Comparison of ENCODE assay signal across 24 mouse cellular contexts in the genomic region with DNA sequence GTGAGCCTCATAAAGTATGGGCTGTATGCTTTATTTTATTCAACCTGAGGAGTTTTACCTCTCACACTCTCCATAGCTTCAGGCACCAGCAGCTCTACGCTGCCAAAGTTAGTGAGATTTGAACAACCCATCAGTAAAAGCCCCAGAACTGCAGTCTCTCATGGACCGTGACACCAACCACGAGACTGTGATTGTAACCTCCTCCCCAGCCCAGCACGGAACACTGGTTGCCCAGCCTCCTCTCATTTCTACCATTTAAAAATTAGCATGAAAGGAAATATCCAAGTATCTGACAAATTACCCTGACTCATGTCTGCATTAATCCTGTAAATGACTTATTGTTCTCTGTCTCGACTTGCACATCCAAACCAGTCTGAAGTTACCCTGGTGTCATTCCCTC. TPM values are rescaled to one million over a fixed set of nuclear protein-coding genes. Genes with fewer than 3 reads are reported as not detected.
DNase-seq lines count a peak whose midpoint lies in the region; ATAC-seq lines count a peak whose summit lies in the region.
"Had no signal": no experiment of that assay in that cellular context is flagged by ENCODE, and none has a peak within 500 bp of the region (broad histone marks: within the 10 kb centered on the region; RNA-seq: fewer than 3 reads in every experiment).

No protein-coding gene starts in this region.

- H3K4me1 ChIP-seq in neural tube, embryonic 13.5 days (replicated peaks), result peaks cover 15% of the 10 kb centered on the region
- H3K4me1 ChIP-seq in midbrain, embryonic 13.5 days (replicated peaks), result peaks cover 20% of the 10 kb centered on the region
- H3K4me1 ChIP-seq: intestine, embryonic 15.5 days had no signal

- no peaks in the 10 kb centered on the region for H3K36me3 ChIP-seq in neural tube, embryonic 13.5 days
- no peaks in the 10 kb centered on the region for H3K36me3 ChIP-seq in midbrain, embryonic 13.5 days
- H3K36me3 ChIP-seq: G1E; intestine, embryonic 15.5 days; limb, embryonic 13.5 days had no signal

- H3K9me3 ChIP-seq in neural tube, embryonic 13.5 days, result no peaks in the 10 kb centered on the region
- no peaks in the 10 kb centered on the region for H3K9me3 ChIP-seq in midbrain, embryonic 13.5 days
- H3K9me3 ChIP-seq: G1E; intestine, embryonic 15.5 days; limb, embryonic 13.5 days had no signal

- no peak overlapping the region for H3K9ac ChIP-seq in neural tube, embryonic 13.5 days
- H3K9ac ChIP-seq in midbrain, embryonic 13.5 days (replicated peaks), result no peak overlapping the region
- H3K9ac ChIP-seq: intestine, embryonic 15.5 days; limb, embryonic 13.5 days; liver, postnatal 0 days had no signal

- H3K4me2 ChIP-seq in neural tube, embryonic 13.5 days, result no peak overlapping the region
- H3K4me2 ChIP-seq in midbrain, embryonic 13.5 days (replicated peaks), result no peak overlapping the region
- H3K4me2 ChIP-seq: heart, embryonic 11.5 days; intestine, embryonic 15.5 days; limb, embryonic 13.5 days had no signal

- 0 out of 2 replicates have a peak, but pooled peaks have one; percentile 15 for ATAC-seq in neural tube, embryonic 13.5 days (ENCODE audit: low read depth)
- 0 out of 2 replicates have a peak, but pooled peaks have one; percentile 40 for ATAC-seq in midbrain, embryonic 13.5 days
- ATAC-seq: forebrain, embryonic 14.5 days; intestine, embryonic 15.5 days; liver, postnatal 0 days had no signal

- DNase-seq in heart, adult 11 months, result peak; percentile 72
- DNase-seq in heart, postnatal 4 days, result no peak
- DNase-seq in neural tube, embryonic 10.5 days (ENCODE audit: extremely low spot score, low spot score), result no peak
- no peak for DNase-seq in left cerebral cortex, adult 9 months (ENCODE audit: low spot score in 2 of 2)
- DNase-seq in lung, postnatal 36 days, result no peak
- no peak for DNase-seq in cerebellum, postnatal 14 days
- DNase-seq: adrenal gland, postnatal 10 days; cerebellum, postnatal 25 days; gastrocnemius, adult 2 months; kidney, postnatal 36 days; layer of hippocampus, postnatal 36 days; liver, postnatal 0 days; thymus, postnatal 25 days had no signal

- H3K27me3 ChIP-seq in neural tube, embryonic 13.5 days, result no peaks in the 10 kb centered on the region
- peaks cover 21% of the 10 kb centered on the region for H3K27me3 ChIP-seq in midbrain, embryonic 13.5 days
- H3K27me3 ChIP-seq: intestine, embryonic 15.5 days; limb, embryonic 13.5 days had no signal

- WGBS in neural tube, embryonic 13.5 days, result 55% methylated on average over 5 of the region's 5 CpGs
- WGBS in midbrain, embryonic 13.5 days, result 37% methylated on average over 5 of the region's 5 CpGs

- no peak overlapping the region for H3K4me3 ChIP-seq in neural tube, embryonic 13.5 days
- H3K4me3 ChIP-seq in midbrain, embryonic 13.5 days (replicated peaks), result no peak overlapping the region
- H3K4me3 ChIP-seq: gastrocnemius, adult 2 months; intestine, embryonic 15.5 days; limb, embryonic 13.5 days had no signal

- H3K27ac ChIP-seq in neural tube, embryonic 13.5 days (replicated peaks), result no peak overlapping the region
- H3K27ac ChIP-seq in midbrain, embryonic 13.5 days, result peak overlapping the region; percentile 69
- H3K27ac ChIP-seq: gastrocnemius, adult 2 months; intestine, embryonic 15.5 days; limb, embryonic 13.5 days; macrophage; stomach, postnatal 0 days had no signal

RNA-seq across cellular contexts. Expression of a gene that starts 23.2 kb away (rescaled TPM):
- 10 to 100 TPM; 24.5 to 25.4 TPM for total RNA-seq in heart, postnatal 4 days (2021)
- polyA plus RNA-seq in neural tube, embryonic 13.5 days (2015; fragmentation: Nextera tagmentation; extraction: Ambion mirVana), result 5.5 and 7.7 TPM in 2 replicates
- polyA plus RNA-seq in midbrain, embryonic 13.5 days (2015; fragmentation: Nextera tagmentation; extraction: Ambion mirVana), result 7.8 and 8.3 TPM in 2 replicates
- polyA plus RNA-seq: G1E had no signal

RNA-seq across cellular contexts. Expression of a gene that starts 58.1 kb away (rescaled TPM):
- not detected for total RNA-seq in heart, postnatal 4 days (2021)
- polyA plus RNA-seq in neural tube, embryonic 13.5 days (2015; fragmentation: Nextera tagmentation; extraction: Ambion mirVana), result not detected in 2 replicates
- not detected in 2 replicates for polyA plus RNA-seq in midbrain, embryonic 13.5 days (2015; fragmentation: Nextera tagmentation; extraction: Ambion mirVana)
- total RNA-seq: adrenal gland, postnatal 10 days; G1E; gastrocnemius, adult 2 months; layer of hippocampus, postnatal 36 days had no signal
- polyA plus RNA-seq: embryonic facial prominence, embryonic 11.5 days; forebrain, embryonic 14.5 days; G1E; heart, embryonic 11.5 days; intestine, embryonic 15.5 days; limb, embryonic 13.5 days; macrophage; small intestine, adult 2 months had no signal
